Mouse (Mus musculus) lung, postnatal 0 days (tissue): ENCODE results near the gene Memo1.
"Not testable (repeated sequence)": the region's sequence is repeated elsewhere in the genome, so short reads cannot be mapped to it uniquely, and the experiment has no call there.

Source experiments
- CTCF ChIP-seq: IDR thresholded peaks from 2 replicates; pipeline ENCODE4 v1.5.1; 2016; ENCODE audit warnings: antibody characterized with exemption, mild to moderate bottlenecking
- EP300 ChIP-seq: IDR thresholded peaks from 2 replicates; pipeline ENCODE4 v1.6.1; 2016; ENCODE audit warnings: antibody characterized with exemption, mild to moderate bottlenecking, control low read depth

DNA sequence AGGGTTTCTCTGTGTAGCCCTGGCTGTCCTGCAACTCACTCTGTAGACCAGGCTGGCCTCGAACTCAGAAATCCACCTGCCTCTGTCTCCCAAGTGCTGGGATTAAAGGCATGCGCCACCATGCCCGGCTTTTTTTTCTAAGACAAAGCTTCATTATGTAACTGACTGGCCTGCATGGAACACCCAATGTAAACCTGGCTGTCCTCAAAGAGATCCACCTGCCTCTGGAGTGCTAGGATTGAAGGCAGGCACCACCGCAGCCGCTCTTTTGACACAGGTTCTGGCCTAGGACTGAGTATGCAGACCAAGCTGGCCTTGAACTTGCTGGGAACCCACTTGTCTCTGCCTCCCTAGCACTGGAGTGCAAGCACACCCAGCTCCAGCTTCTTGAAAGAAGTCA is 1.7 kb upstream of the Memo1 start:
- TF ChIP-seq CTCF, EP300: not testable (repeated sequence)
